Mouse (Mus musculus): ENCODE results near the gene Nxn. TPM values are rescaled to one million over a fixed set of nuclear protein-coding genes. Genes with fewer than 3 reads are reported as not detected.

Nxn gene
- total RNA-seq (2021): 10 to 100 TPM; 15.5 to 17.4 TPM
- long read RNA-seq, experiment 1, transcript Nxn-201 (8 exons, 2,755 nt): major isoform, 22 of 26 reads
- long read RNA-seq, experiment 1, partial matches to known transcripts: 2 of 26 reads
- long read RNA-seq, experiment 1, other reads (novel, unspliced or antisense): 2 of 26 reads
- long read RNA-seq, experiment 2, transcript Nxn-201 (8 exons, 2,755 nt): major isoform, 15 of 17 reads
- long read RNA-seq, experiment 2, partial matches to known transcripts: 0 of 17 reads
- long read RNA-seq, experiment 2, other reads (novel, unspliced or antisense): 2 of 17 reads

DNA sequence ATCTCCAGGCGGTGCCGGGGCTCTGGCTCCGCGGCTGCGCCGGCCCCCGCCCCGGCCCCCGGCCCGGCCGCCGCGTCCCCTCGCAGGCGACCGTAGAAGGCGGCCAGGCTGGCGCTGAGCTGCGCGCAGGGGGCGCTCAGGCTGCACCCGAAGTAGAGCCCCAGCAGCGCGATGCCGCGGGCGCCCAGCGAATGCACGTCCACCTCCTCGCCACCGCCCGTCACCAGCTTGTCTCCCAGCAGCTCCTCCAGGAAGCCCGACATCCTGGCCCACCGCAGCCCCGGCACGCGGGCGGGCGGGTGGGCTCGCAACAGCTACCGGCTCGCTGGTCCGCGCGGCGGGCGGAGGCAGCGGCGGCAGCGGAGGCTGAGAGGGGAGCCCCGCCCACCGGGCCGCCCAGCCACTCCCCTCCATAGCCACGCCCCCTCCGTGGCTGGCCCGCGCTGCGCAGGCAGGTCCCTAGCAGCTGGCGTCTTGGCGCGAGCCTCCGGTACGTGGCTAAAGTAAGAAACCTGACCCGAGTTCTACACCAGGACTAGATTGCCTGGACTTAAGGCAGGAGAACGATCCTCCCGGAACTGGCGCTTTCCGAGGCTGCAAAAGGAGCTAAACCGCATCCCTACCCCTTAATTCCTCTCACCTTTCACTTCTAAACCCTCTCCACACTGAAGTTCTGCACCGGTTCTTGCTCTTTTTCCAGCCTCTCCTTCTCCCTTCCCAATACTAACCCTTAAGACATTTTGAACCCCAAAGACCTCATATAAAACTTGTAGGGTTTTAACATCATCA lies at the start of gene Nxn:
Gene Nxn, minus strand, starts transcription at position 343 of the 789 bp plus-strand sequence.
- DNase-seq: peak; percentile 97
- intact Hi-C loops (cut with DNase I): loop anchor here (5.0 kb wide), 3 partner anchors 42 to 127 kb away; no protein-coding TSS in a partner anchor

DNA sequence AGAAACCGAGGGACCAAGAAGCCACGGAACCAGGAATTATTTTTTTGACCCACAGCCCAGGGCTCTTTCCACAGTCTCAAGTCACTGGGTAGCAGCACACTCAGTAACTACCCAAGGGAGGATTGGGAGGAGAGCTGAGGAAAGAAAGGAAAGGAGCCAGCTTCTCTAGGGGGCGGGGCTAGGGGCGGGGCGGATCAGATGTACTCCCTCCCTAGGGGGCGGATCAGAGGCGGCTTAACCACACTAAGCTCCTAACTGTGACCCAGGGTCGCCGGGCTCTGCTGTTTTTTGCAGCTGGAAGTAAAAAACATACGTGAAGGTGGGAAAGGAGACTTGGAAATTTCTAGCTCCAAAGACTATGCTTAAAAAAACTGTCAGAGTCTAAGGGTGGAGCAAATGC lies 47.3 kb upstream of the Nxn start:
- DNase-seq: no peak
- intact Hi-C loops (cut with DNase I): no loop called here

DNA sequence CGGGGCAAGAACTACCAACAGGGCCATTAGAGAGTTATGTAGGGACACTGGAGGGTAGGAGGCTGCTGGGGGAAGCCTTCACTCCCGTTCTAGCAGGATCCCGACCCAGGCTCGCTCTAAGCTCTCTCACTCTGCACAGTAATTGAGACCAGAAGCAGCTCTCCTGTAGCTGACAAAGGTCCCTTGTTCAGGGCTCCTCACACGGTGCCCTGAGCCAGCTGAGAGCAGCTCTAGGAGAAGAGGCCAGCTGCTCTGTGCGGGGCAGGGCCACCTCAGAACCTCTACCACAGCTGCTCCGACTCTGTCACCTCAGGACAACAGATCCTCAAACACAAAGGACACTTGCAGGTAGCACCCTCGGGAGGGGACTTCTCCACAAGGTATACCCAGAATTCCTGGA lies 46.5 kb upstream of the Nxn start:
- no peak for DNase-seq
- intact Hi-C loops (cut with DNase I): no loop called here

DNA sequence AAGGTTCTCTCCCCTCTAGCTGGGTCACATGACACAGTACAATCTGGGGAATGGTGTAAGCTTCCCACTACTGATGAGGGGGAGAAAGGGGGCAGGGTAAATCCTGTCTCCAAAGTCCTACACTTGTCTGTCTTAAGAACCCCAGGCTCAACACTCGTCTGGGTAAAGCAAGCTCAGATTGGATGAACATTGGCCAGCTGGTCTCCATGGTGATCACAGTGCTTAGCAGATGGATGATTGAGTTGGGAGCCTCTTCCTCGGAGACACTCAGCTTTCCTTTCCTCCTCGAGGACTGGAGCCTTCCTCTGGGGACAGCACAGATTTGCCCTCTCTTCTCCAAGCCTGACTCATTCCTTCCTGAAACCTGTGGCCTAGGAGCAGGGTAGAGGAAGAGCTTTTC lies 40.7 kb upstream of the Nxn start:
- DNase-seq: no peak
- intact Hi-C loops (cut with DNase I): no loop called here

DNA sequence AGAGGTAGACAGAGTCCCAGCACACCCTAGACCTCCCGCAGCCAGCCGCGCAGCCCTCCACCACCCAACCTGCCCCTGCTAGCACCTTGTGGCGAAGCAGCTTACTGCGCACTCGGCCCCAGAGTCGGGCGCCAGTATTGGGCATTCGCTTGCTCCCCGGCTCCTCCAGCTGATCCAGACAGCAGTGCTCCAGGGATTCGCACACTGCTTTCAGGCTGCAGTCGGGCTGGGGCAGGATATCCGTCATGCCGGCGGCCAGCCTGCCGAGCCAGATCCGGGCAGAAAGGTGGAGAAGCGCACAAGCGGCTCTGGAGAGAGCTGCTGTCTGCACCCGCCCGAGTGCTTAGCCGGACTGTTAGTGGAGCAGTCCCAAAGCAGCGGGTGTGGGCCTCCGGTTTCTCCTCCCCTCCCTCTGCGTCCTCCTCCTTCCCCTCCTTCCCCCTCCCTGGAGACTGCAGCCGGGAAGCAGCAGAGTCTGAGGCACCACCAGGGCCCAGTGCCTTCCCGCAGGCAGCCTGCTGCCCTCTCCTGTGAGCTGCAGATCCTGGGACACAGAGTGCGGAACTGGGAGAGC lies 38.0 kb upstream of the Nxn start:
- DNase-seq: peak; percentile 71 to 77
- intact Hi-C loops (cut with DNase I): no loop called here

DNA sequence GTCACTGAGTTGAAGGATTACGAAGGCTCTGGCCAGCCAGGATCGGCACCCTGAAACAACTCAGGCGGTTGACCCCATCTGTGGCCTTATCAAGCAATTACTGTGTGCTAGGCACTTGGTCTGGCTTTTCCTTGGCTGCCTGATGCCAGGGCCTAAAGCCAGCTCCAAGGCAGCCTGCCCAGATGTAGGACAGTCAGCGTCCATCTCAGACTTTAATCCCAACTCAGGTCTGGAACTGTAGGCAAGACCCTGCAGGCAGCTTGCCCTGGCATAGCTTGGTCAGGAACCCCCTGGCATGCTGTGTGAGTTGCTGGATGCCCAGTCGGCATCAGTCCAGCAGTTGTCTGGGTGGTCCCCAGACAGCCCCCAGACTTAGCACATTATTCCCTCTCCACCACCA lies 37.1 kb upstream of the Nxn start:
- peak; percentile 38 to 57 for DNase-seq
- intact Hi-C loops (cut with DNase I): no loop called here

DNA sequence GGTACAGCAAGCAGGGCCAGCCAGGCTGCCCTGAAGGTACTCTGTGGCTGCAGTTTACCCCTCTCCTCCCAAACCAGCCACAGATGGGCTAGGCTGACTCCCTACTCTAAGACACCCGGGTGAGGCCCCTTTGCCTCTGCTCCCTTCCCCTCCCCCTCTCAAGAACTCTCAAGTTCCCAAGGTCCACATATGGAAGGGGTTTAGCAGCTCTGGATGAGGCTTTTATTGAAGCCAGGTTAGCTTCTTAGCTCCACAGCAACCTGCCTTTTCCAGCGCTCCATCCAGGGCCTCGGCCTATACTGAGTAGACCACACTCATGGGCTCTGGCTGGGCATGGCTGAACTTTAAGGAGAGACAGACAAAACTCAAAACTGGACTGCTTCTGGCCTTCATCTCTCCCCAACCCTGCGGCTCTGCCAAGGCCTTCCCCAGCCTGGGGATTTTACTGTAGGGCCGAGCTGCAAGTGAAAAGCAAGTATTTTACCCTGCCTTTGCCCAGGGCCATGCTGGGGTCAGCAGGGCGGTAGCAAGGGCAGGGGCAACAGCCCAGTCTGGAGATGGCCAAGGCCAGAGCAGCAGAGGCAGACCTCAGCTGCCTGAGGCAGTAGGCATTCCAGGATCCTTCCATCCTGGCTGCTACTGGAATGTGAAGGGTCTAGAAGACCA lies 31.2 kb upstream of the Nxn start:
- no peak for DNase-seq
- intact Hi-C loops (cut with DNase I): no loop called here

DNA sequence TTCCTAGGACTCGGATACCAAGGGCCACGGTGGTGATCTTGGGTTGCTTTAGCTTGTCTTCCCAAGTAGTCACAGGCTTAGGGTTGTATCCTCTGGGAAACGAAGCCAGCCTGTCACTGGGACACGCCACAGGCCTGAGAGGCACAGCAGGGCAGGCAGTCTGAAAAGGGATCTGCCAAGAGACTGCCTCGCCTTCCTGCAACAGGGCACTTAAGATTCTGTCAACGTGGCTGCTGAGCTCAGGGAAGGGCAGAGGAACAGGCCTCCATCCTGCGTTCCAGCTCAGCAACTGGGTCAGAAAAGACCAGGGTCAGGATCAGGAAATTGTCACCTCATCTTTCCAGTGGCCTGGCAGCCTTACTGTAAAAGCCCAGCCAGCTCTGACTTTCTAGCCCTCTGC lies 30.6 kb upstream of the Nxn start:
- no peak for DNase-seq
- intact Hi-C loops (cut with DNase I): no loop called here

DNA sequence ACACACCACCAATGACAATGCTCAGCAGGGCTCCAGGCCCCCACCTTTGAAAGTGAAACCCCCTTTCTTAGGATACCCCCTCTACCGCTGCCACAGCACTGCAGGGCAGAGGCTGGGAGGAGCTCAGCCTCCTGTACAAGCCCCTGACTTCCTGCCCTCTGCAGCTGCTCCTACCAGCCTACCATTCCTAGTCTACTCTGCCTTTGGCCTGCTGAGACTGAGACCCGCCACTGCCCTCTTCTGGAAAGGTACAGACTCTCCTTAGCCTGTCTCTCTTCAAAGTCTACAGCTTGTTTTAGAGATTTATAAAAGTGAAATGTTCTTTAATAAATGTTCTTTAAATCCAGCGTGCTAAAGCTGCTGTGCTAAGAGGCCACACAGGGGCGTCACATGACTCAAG lies 30.1 kb upstream of the Nxn start:
- intact Hi-C loops (cut with DNase I): no loop called here
- no peak for DNase-seq

DNA sequence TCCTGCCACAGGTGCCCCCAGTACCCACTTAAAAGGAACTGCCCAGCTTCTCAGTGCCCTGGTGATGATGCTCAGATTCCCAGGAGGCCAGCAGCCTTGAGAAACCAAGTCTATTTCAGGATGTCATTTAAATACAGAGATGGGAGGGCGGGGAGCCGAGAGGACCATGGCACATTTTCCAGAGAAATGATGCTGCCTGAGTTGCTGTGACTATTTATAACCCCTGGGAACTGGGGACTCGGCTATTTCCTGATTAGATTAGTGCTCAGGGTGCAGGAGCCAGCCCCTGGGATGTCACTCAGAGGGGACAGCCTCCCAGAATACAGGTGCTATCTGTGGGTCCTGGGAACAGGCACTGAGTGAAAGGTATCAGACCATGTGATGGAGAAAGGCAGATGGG lies 28.8 kb upstream of the Nxn start:
- no peak for DNase-seq
- intact Hi-C loops (cut with DNase I): no loop called here

DNA sequence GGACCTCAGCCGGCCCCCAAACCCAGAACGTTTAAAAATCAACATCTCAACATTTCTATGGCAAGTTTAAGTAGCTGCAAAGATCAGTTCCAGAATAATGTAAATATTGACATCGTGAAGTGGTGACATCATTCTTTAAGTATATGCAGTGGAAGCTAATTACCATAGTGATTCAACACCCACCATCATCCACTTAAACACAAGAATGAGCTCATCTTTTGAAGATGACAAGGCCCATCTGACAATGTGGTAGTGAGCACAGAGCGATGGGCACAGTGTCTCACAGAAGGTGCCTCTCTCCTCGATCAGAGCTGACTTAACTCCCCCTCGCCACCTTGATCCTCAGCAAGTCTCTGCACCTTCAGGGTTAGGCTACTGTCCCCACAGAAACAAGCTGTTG lies 26.8 kb upstream of the Nxn start:
- intact Hi-C loops (cut with DNase I): no loop called here
- DNase-seq: no peak

DNA sequence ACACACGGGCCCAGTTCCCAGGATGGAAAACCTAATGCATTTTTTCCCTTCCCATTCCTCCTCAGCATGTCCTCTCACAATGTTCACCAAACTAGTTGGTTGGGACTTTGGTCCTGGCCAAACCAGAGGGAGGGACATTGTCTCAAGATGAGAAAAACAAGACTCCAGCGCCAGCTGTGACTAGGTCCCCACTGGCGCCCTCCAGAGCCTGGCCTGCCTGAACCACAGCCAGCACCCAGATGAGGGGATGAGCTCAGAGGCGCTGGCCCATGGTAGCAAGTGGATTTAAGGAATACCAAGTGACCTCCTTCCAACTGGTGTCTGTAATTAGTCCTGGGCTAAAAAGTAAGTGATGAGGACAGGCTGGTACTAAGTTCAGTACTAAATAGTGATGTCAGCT lies 22.0 kb upstream of the Nxn start:
- no peak for DNase-seq
- intact Hi-C loops (cut with DNase I): no loop called here

DNA sequence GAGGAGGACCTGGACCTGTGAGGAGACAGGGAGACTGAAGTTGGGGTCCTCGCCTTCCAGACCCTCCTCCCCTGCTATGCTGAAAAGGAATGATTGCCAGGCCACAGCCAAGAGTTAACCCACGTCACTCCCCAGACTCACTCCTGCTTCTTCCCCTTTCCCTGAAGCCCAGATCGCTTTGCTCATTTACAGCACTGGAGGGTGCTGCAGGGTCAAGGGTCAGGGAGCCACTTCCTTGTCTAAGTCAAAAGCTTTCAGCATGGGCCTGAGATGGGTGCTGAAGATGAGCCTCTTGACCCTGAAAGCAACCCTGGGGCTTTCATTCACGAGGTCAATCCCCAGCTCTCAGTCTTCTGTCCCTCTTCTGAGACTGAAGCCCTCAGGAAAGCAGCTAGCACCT lies 20.2 kb upstream of the Nxn start:
- intact Hi-C loops (cut with DNase I): loop anchor here (2.0 to 5.0 kb wide), 2 partner anchors 36 to 78 kb away; no protein-coding TSS in a partner anchor
- peak in 1 of 2 experiments; percentile 57 for DNase-seq

DNA sequence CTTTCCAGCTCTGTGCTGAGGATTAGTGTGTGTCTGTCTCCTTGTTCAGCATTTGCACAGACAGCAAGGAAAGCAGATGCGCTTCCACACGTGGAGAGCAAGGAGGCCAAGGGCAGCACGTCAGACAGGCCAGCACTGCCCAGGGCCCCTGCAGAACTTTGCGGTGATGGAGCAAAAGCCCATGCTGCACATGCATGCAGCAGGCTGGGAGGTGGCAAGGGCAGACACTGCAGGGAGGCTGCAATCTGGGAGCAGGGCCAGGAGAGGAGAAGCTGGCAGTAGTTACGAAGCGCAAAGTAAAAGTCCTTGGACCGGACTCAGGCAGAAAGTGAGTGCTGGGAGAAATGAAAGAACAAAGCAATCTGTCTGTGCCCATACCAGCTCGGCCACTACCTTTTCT lies 19.5 kb upstream of the Nxn start:
- intact Hi-C loops (cut with DNase I): loop anchor here (2.0 to 5.0 kb wide), 2 partner anchors 36 to 79 kb away; no protein-coding TSS in a partner anchor
- DNase-seq: no peak

DNA sequence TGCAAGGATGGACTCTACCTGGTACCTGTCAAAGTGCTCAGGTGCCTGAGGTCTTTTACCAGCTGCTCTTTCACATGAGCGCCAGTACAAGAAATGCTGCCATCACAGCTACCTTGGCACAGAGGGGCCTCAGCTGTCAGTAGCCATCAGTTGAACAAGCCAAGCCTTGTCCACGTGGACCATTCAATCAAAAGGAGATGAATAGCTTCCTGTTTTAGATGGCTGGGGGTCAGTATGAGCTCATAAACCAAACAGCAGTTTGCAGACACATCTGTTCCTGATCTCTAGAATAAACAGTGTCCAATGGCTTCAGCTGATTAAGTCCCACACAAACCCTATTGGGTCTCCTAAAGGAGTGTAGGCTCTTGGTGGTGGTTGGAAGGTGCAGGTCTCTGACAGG lies 17.0 kb upstream of the Nxn start:
- intact Hi-C loops (cut with DNase I): loop anchor here (5.0 kb wide), 1 partner anchor 81 kb away; no protein-coding TSS in a partner anchor
- DNase-seq: no peak

DNA sequence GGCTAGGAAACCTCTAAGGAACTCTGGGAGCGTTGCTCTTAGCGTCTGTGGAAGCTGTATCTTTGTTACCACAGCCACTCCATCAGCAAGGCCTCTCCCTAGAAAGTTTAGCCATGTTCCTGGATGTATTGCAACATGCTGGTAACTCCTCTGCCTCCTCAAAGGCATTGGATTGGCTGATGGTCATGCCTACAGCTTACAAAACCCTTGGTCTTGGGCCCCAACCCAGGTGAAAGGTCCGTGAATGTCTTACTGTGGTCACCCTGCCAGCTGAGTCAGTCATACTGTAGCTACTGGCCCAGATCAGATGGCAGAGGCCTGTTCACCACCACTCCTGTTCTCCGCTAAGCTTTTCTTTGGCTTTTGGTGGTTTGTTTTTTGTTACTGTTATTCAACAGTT lies 16.1 kb upstream of the Nxn start:
- intact Hi-C loops (cut with DNase I): loop anchor here (5.0 kb wide), 1 partner anchor 82 kb away; no protein-coding TSS in a partner anchor

DNA sequence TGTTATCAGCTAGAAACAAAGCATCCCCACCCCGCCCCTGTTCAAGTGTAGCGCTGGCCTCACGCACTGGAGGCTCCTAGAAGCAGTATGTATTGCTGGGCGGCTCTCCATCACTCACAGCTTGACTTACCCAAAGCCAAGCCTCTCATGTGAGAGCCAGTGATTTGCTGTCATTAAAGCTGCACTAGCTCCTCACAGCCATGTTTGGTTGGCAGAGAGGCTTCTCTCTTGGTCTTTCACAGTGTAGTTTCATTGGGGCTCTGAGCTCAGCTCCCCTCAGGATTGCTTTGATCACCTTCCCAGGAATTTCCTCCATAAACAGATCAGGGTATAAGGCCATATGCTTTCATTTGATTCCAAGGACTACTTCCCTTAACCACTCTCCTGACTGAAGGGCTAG lies 14.3 kb upstream of the Nxn start:
- intact Hi-C loops (cut with DNase I): no loop called here
- no peak for DNase-seq

More for the DNA sequence above, 16.1 kb upstream of the Nxn start:
- DNase-seq: no peak

DNA sequence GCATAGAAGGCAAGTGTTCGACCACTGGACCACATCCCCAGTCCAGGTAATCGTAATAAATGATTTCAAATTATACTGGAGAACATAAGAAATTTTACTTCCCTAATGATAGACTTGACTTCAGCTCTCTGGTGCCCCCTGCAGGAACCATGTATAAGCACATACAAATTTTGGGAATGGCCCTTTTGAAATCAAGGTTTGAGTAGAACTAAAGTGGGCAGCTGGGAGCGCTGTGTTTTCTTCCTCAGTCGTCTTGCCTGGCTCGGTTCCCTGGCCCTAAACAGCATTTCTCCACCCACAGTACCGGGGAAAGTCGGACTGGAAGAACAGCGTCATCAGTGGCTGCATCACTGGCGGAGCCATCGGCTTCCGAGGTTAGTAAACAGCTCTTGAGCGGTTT lies 11.9 kb upstream of the Nxn start:
- peak; percentile 69 to 77 for DNase-seq
- intact Hi-C loops (cut with DNase I): loop anchor here (2.0 kb wide), 1 partner anchor 44 kb away; no protein-coding TSS in a partner anchor

DNA sequence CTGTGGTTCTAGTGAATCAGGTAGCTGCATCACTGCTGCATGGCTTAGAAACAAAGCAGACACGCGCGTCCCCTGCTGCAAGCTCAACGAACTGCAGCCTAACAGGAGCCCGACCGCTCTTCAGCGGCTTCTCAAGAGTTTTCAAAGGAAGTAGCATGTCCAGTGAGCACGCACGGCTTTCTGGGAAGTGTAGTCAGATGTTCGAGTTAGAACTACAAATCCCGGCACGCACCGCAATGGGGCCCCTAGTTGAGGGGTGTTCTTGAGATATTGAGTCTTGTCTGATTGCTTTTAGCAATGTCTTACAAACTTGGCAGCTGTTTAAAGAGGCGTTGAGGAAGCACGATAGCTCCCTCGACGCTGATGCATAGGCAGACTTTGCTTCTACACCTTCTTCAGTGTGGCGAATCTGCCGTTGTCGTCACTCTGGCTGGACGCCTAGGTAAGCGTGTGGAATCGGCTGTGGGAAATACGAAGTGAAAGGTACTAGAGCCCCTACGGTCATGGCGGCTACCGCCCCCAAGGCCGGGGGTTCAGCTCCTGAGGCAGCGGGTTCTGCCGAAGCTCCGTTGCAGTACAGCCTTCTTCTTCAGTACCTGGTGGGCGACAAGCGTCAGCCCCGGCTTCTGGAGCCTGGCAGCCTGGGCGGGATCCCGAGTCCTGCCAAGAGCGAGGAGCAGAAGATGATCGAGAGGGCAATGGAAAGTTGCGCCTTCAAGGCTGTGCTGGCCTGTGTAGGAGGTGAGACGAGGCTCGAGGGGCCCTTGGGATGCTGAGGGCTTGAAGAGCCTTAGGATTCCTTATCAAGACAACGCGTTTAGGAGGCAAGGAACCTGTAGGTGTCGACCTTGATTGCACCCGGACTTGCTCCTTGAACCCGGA lies 8.0 kb upstream of the Nxn start, which contains the start of gene Timm22:
Gene Timm22, plus strand, starts transcription at position 251 of the 882 bp plus-strand sequence.
- intact Hi-C loops (cut with DNase I): loop anchor here (5.0 to 10.0 kb wide), 3 partner anchors 220 to 632 kb away; partner anchors contain the start of gene 1700016K19Rik

More for the DNA sequence above, 8.0 kb upstream of the Nxn start, which contains the start of gene Timm22:
- peak; percentile 96 to 98 for DNase-seq
